Mouse (Mus musculus) retina, embryonic 14.5 days (tissue): ENCODE data around the gene Lingo3.

ENCODE experiments used
- DNase-seq: peaks from one replicate; pipeline ENCODE4 v3.0.0-alpha.2; 2015; ENCODE audit warnings: low spot score

Lingo3 gene

GRCm38 (mm10) chr10:80843931-80844547, at the start of gene Lingo3:
Lingo3 (minus strand) TSS chr10:80844039.
- peak; percentile 61 for DNase-seq

GRCm38 (mm10) chr10:80887181-80887580, 43.3 kb upstream of the Lingo3 start:
- no peak for DNase-seq

- peak; percentile 76 for DNase-seq
Measured at GRCm38 (mm10) chr10:80881301-80881700, 37.5 kb upstream of the Lingo3 start.

- no peak for DNase-seq
Measured at GRCm38 (mm10) chr10:80880901-80881300, 37.1 kb upstream of the Lingo3 start.

- DNase-seq: peak; percentile 88
Measured at GRCm38 (mm10) chr10:80880131-80880641, 36.3 kb upstream of the Lingo3 start.

- no peak for DNase-seq
Measured at GRCm38 (mm10) chr10:80876594-80876993, 32.8 kb upstream of the Lingo3 start.

- DNase-seq: peak; percentile 76
Measured at GRCm38 (mm10) chr10:80876028-80876427, 32.2 kb upstream of the Lingo3 start.

- DNase-seq: no peak
Measured at GRCm38 (mm10) chr10:80874035-80874434, 30.2 kb upstream of the Lingo3 start.

GRCm38 (mm10) chr10:80871581-80871980, 27.7 kb upstream of the Lingo3 start, which contains the start of gene Tmprss9:
Tmprss9 (plus strand) TSS chr10:80871848.
- DNase-seq: no peak

- DNase-seq: no peak
Measured at GRCm38 (mm10) chr10:80870993-80871392, 27.2 kb upstream of the Lingo3 start.

- no peak for DNase-seq
Measured at GRCm38 (mm10) chr10:80864446-80864845, 20.6 kb upstream of the Lingo3 start.

- DNase-seq: no peak
Measured at GRCm38 (mm10) chr10:80862305-80862704, 18.5 kb upstream of the Lingo3 start.

GRCm38 (mm10) chr10:80858350-80858935, 14.6 kb upstream of the Lingo3 start:
- DNase-seq: no peak

GRCm38 (mm10) chr10:80857848-80858247, 14.0 kb upstream of the Lingo3 start:
- no peak for DNase-seq

- no peak for DNase-seq
Measured at GRCm38 (mm10) chr10:80857386-80857785, 13.5 kb upstream of the Lingo3 start.

GRCm38 (mm10) chr10:80856908-80857307, 13.1 kb upstream of the Lingo3 start:
- DNase-seq: no peak

GRCm38 (mm10) chr10:80856267-80856666, 12.4 kb upstream of the Lingo3 start:
- no peak for DNase-seq

- no peak for DNase-seq
Measured at GRCm38 (mm10) chr10:80855749-80856073, 11.9 kb upstream of the Lingo3 start.

- DNase-seq: peak; percentile 97
Measured at GRCm38 (mm10) chr10:80854913-80855748, 11.3 kb upstream of the Lingo3 start, which contains the start of the genes Lsm7 and Sppl2b. Lsm7 (minus strand) TSS chr10:80855209. Sppl2b (plus strand) TSS chr10:80855275.

GRCm38 (mm10) chr10:80848571-80848970, 4.7 kb upstream of the Lingo3 start:
- DNase-seq: peak; percentile 55

GRCm38 (mm10) chr10:80845732-80846131, 1.9 kb upstream of the Lingo3 start:
- no peak for DNase-seq

GRCm38 (mm10) chr10:80845055-80845693, 1.3 kb upstream of the Lingo3 start:
- DNase-seq: no peak
